Mouse (Mus musculus): ENCODE data around the gene Clec16a.

Clec16a gene

DNA sequence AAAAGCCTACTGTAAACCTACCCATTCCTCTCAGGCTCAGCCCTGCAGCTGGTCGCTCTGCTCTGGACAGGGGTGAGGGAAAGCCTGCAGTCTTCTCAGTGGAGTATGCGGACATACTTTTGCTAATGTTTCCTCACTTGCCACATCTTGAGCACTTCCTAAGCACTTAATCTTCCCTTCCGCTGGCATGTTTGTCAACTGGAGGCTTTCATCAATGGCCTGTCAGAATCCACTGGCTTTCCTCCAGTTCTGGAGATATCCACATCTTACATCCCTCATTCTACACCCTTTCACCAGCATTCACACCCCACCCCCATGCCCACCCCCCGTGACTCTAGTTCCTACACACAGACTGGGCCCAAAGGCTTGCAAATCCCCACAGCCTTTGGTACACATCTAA, 182.5 kb downstream of the Clec16a start:
- DNase-seq, result peak; percentile 71

DNA sequence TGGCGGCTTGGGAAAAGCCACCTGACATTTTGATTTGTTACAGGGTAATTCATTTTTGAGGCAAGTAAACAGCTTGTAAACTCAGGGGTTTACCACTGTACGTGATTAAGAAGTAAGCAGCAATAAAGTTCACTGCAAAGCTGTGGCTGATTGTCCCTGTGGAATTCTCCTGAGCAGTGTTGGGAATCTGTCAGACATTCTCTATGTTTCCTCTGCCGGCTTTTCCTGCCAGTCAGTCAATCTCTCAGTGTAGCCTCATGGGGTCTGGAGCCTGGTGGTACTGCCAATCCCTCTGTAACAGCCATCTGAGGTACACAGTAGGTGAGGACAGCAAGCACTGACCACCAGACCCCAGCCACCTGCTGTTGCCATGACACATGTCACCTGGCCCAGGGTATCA, 183.7 kb downstream of the Clec16a start:
- no peak for DNase-seq

- DNase-seq, result no peak
Measured at GRCm38 (mm10) chr16:10730941-10731340, 185.8 kb downstream of the Clec16a start.

DNA sequence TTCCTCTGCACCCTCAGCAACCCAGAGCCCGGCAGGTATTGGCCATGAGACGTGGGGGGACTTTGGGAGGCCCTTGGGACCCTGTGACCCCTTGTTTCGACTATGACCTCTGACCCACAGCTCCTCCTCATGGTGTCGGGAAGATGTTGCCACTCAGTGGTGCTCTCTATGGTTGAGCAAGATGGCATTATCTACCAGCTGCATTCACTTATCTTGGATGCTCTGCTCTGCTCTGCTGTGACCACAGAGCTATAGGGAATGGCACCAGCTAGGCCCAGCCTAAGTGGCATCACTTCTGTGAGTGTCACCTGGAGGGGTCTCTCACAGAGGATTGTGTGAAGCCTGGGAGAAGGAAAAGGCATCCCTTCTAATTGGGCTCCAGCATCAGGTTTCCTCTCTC, 186.6 kb downstream of the Clec16a start:
- no peak for DNase-seq

GRCm38 (mm10) chr16:10732421-10732820, 187.3 kb downstream of the Clec16a start:
- no peak for DNase-seq

DNA sequence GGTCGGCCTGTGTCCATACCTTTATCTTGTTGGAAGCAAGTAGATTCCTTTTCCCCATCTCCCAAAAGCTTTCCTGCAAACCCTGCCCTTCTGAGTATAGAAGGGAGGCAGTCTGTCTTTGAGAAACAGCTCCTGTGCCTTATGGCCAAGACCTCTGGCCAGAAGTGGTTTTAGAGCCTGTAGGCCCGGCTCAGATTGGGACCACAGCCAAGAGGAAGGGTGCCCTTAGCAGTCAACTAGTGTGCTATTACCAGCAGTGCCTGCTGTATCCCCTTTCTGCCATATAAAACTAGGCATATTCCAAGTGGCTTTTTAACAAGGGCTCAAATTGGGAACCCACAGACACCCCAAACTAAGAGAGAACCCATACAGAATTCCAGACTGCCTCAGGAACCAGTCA, 190.6 kb downstream of the Clec16a start:
- peak; percentile 49 for DNase-seq

DNA sequence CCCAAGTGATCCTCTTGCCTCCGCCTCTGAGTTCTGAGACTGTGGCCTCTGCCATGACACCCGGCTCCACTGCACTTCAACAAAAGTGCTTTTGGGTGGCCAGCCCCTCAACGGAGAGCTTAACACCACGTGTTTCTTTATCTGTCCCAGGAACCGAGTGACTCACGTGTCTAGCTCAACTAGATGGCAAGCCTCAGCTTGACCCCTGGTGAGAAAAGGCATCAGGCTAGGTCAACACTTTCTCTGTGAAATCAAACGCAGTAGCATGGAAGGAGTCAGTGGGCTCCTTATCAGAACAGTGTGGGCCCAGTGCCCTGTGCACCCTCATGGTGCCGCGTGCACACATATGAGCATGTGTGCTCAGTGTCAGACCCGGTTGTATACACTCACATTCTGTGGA, 191.2 kb downstream of the Clec16a start:
- no peak for DNase-seq

DNA sequence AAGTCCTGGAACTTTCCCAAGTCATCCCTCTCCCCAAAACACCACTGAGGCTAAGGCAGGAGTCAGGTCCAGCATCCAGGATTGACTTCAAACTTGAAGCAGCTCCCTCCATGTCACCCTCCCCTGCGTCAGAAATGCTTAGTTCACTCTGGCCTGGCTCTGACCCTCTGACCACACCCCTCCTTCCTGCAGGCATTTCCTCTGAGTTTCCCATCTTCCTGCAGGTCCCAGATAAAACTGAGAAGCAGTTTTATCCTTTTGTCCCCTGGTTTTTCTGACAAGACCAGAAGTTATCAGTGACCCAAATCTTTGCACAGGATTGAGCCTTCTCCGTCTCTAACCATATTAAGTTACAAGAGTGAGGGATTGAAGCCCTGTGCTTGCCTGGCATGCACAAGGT, 192.4 kb downstream of the Clec16a start:
- peak; percentile 62 for DNase-seq

DNA sequence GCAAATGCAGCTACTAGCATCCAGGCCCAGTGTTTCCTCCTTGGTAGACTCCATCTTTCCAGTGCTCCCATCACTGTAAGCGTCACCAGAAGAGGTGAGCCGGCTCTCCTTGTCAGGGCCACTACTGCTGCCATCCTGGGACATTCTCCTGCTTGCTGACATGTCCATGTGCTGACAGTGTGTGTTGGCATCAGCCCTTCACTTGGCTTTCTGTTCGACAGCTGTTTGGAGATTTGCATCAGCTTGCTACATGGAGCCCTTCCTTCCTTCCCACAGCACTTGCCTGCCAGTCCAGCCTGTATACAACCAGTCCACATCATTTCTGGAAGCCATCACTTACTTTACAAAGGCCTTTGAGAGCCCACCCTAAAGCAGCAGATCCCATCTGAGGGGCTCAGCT, 193.7 kb downstream of the Clec16a start:
- no peak for DNase-seq

- peak; percentile 52 for DNase-seq
Measured at GRCm38 (mm10) chr16:10739854-10740398, 194.8 kb downstream of the Clec16a start.

DNA sequence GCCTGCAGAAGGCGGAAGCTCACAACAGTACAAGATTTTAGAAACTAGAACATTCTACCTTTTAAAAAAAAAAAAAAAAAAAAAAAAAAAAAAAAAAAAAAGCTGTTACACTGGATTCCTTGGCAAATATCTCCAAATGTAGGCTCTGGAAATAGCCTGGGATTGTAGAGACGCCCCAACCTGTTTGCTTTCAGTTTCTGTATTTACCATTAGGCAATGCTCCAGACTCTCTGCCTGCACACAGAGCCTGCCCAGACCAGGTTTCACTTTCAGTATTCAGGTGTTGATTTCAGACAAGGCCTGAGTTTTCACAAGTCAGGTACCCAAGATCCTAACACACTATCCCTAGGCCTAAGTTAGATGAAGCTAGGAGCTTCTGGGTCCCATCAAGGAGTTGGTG, 195.9 kb downstream of the Clec16a start:
- DNase-seq, result peak; percentile 83

DNA sequence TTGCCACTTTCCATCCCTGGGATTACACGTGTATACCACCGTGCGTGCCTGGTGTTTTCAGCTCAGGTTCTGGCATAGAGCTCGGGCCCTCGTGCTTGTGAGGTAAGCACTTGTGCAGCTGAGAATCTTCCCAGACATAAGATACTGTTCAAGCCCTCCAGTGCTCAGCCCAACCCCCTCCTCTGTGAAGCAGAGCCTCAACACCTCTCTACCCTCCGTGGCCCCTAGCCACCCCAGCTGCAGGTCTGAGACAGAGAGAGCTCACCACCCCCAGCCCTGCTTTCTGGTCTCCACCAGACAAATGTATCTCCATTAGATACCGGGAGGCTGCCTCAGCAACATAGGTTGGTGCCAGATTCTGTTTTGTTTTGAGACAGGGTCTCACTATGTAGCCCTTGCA, 204.1 kb downstream of the Clec16a start:
- DNase-seq, result no peak

DNA sequence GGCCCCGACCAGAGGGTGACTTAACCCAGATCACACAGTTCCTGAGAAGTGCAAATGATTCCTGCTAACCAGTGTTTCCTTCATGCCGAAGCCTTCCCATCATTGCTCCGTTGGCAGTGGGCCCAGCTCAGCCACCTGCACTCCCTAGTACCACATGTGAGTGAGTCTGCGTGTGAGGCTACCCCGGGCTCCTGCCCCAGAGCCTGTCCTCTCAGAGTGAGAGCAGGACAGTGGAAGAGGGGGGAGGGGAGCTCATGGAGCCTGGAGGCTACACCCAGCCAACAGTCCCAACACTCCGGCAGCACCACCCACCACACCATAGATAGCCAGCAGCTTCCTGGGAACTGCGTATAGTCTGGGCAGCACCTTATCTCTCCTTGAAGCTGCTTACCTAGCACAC, 204.7 kb downstream of the Clec16a start:
- DNase-seq, result no peak

DNA sequence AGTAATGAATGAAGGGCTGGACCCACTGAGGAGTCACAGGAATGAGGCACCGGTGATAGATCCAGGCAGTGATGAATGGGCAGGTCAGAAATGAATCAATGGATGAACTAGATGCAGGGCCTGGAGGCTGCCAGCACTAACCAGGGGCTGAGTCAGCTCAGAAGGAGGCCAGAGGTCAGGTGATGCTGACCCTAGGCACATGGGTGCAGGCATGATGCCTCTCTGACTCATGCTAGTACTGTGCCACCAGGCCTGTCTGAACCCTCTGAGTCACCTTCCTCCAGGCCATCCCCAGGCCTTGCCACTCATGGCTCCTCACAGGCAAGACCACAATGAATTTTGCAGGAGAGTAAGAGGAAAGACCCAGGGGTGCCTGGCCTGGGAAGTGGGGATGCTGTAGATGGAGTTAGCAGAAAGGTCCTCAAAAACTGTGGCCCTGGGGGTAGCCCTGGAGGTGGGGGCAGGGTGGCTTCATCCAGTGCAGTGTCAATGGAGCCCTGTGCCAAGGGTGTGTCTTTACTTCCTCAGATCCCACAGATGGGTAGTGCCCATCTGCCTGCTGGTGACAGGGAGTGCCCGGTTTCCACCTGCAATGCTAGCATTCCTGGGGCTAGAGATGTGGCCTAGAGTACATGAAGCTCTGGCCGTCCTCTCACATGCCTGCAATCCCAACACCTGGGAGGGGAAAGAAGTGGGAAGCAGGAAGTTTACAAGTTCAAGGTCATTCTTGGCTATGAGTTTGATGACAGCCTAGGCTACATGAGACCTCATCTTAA, 209.6 kb downstream of the Clec16a start:
- no peak for DNase-seq

GRCm38 (mm10) chr16:10756168-10756567, 211.0 kb downstream of the Clec16a start:
- DNase-seq, result no peak

GRCm38 (mm10) chr16:10761182-10761581, 216.0 kb downstream of the Clec16a start:
- peak; percentile 34 for DNase-seq

DNA sequence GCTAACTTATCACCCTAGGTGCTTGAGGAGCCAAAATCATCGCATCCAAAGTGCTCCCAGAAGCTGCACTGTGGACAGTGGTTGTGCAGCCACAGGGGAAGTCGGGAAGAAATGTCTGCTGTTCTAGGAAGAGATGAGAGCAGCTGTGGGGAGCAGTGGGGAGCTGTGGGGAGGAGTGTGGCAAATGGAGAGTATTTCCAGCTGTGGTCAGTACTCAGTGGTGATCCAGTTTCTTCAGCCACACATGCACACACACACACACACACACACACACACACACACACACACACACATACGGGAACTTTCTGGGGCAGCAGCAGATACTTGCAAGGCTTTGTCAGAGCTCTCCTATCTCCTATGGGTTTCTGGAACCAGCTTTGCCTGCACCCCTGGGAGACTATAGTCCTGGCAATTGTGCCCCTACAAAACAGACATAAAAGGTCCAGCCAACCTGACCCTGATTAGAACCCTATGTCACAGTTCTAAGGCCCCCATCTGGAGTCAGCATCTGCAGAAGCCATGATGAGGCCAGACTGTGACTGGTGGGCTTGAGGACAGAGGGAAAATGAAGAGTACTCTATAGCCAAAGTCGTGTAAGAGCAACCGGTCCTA, 217.5 kb downstream of the Clec16a start:
- peak; percentile 42 for DNase-seq

DNA sequence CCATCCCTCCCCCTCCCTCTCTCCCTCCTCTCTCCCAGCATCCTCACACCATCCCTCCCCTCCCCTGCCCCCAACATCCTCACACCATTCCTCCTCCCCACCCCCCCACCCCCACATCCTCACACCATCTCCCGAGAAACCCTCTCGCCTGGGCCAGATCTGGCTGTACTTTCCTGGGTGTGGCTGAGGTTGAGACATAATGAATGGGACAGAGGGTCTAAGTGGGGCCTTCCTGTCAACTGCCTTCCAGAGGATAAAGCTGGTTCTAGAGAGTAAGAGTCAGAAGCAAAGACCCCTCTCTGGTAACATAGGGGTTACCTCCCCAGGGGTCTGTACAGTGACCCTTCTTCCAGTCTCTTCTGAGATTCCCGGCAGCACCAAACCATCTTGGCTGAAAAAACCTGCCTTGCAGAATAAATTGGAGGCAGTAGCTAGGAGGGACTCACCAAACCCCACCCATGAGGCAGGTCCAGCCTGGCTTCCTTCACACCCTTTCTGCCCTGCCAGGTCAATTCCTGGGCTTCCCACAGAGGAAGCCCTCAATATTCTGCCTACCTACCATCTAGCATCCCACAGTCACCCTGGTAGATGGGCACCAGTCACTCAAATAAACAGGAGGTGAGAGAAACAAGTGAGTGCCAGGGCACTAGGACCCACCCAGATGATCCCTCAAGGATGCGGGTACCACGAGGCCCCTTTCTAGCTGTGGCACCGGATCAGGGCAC, 218.6 kb downstream of the Clec16a start:
- no peak for DNase-seq

DNA sequence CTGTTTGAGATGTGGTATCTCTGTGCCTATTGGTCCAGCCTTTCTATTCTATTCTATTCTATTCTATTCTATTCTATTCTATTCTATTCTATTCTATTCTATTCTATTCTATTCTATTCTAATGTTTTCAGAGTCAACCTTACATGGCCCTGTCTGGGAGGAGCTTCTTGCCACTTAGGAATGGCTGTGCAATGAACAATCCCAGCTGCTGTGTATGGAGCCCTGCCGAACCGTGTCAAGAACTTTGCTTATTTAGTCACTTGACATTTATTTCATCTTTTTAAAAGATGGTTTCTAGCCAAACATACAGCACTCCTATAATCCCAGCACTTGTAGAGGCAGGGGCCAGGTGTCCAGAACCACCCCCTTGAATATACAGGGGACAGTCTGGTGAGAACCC, 219.2 kb downstream of the Clec16a start:
- peak; percentile 66 for DNase-seq

DNA sequence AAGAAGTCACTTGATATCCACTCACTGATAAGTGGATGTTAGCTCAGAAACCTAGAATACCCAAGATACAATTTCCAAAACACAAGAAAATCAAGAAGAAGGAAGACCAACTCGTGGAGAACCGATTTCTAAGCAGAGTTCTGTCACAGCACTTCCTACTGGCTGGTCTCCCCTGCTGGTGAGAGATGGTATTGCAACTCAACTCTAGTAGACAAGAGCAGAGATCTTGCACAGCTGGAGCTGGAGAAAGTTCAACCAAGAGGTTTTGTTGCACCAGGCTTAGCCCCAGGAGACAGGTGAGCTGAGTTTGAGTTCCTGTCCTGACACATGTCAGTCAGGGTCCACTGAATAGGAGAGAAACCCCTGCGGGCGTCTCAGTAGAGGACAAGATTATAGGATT, 222.0 kb downstream of the Clec16a start:
- peak; percentile 94 for DNase-seq

DNA sequence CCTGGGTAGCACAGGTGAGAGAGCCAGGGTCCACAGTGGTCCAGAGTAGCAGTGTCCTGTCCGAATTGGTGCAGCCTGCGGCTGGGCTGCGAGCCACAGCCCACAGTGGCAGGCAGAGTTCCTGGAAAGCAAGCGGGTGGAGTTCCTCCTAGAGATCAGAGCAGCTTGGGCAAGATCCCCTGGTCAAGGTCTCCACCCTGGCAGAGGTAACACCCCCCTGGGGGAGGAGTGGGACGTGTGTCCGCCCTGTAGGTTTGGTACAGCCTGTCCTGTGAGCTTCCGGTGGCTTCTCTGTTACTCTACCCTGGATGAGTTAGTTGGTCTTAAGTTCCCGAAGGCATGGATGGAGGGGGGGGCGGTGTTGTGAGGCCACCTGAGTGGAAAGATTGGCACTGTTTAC, 223.7 kb downstream of the Clec16a start:
- peak; percentile 66 for DNase-seq

DNA sequence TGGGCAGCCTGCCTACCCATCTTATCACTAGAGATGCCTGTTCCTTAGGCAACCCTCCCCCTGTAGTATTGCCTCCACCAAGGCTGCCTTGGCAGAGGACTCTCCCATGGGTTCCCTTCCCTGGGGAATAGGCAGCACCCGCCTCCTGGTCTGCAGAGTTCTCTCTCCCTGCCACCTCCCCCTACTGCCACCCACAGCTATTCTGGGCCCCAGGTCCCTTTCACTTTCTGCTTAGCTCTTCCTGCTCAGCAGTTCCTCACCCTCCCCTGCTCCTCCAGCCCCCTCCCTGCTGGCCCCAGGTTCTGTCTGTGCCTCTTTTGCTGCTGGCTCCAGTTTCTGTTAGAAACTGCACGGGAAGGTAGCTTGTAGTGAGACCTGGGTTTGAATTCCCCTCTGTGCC, 224.5 kb downstream of the Clec16a start:
- no peak for DNase-seq

DNA sequence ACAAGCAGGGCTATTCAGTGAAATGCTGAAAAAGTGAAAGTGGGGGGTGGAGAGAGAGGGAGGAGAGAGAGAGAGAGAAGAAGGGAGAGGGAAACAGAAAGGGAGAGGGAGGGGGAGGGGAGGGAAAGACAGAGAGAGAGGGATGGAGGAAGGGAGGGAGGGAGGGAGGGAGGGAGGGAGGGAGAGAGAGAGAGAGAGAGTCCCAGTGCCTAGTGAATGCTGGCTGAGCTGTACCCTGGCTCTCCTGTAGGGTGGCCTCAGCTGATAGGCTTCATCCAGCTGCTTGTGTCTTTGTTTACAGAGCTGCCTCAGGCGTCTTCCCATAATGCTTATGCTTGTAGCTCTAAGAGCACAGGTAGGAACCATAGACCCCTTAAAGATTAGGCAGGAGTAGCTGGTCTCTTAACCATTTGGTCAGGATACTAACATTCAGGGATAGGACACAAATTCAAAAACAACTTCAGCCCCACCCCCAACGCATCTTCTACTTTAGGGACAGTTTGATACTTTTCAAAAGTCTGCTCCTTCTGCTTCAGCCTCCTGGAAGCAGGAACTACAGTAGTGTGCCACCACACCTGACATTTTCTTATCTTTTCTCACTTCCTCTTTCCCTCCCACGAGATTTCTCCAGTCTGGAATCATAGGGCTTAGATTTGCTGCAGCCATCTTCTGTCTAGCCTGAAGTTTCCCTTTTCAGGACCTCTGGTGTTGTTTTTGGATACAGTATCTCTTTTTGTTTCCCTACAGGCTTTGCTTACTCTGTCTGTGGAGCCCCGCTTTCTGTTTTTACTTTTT, 225.6 kb downstream of the Clec16a start:
- DNase-seq, result no peak

Data from lung, postnatal 36 days (tissue).